Mouse (Mus musculus) olfactory bulb, adult 2 months (tissue): Measurements from ENCODE around the gene Ccdc148.

Experiments used
- CTCF ChIP-seq: fragments of 200-500 bp; IDR thresholded peaks from 2 replicates; pipeline ENCODE4 v1.5.1; 2012; ENCODE audit warnings: low read depth, mild to moderate bottlenecking, low read length, moderate library complexity; ENCODE audit not compliant: insufficient read depth
- POLR2A ChIP-seq: fragments of 200-500 bp; IDR thresholded peaks from 2 replicates; pipeline ENCODE4 v1.6.1; 2012; ENCODE audit warnings: mild to moderate bottlenecking, low read depth, low read length, moderate library complexity; ENCODE audit not compliant: insufficient read depth

DNA sequence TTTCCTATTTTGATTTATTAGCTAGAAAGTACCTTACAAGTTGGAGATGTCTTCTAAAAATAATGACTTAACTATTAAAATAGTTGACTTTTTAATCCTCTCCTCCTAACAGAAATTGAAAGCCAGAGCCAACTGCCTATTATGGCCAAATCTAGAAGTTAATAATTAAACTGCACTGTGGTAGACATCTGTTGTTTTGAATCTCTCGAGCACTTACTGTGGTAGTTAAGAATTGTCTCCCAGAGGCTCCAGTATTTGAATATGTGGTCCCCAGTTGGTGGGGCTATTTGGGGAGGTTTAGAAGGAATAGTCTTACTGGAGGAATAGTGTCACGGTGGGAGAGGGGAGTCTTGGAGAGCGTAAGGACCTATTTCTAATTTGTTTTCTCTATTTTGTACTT lies 319.5 kb downstream of the Ccdc148 start:
- TF ChIP-seq CTCF (no peak), POLR2A (no peak)
